Comparison of ENCODE assay signal across 18 mouse cellular contexts in genomic region chrX:126774846-126775245, GRCm38 (mm10). TPM values are rescaled to one million over a fixed set of nuclear protein-coding genes. Genes with fewer than 3 reads are reported as not detected.
"Had no signal": no experiment of that assay in that cellular context is flagged by ENCODE, and none has a peak within 500 bp of the region (broad histone marks: within the 10 kb centered on the region; RNA-seq: fewer than 3 reads in every experiment).

No protein-coding gene starts in this region.

RNA-seq across cellular contexts. Expression of gene 4932411N23Rik, which starts 40.8 kb away (rescaled TPM):
- total RNA-seq: layer of hippocampus, adult 2 months; layer of hippocampus, postnatal 25 days; left cerebral cortex, adult 18-20 months; left cerebral cortex, postnatal 25 days; monocyte, adult 5-6 weeks had no signal
- polyA plus RNA-seq: kidney, embryonic 16.5 days; large intestine, adult 2 months; limb, embryonic 10.5 days; limb, embryonic 13.5 days; liver, embryonic 12.5 days; liver, embryonic 15.5 days; lung, embryonic 15.5 days; midbrain, embryonic 12.5 days; midbrain, embryonic 16.5 days; neural tube, embryonic 12.5 days; neural tube, embryonic 15.5 days; stomach, embryonic 15.5 days; urinary bladder, adult 2 months had no signal
